20 mouse cellular contexts compared by ENCODE assay signal in the genomic region with DNA sequence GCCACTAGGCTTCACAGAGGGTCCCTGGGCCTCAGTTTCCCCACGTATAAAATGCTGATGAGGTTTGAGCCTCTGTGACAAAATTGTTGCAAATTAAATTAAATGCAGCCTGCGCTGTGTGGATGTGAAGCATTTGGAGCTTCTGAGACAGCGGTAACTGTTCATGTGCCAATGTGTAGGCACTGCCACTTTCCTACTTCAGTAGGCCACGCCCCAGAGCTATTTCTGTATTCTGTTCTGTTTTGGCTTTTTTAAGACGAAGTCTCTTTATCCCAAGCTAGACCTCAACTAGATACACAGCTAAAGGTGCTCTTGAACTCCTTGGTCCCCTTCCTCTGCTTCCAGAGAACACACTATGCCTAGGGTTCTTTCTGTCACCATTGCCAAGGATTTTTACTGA.
DNase-seq lines count a peak whose midpoint lies in the region; ATAC-seq and TF ChIP-seq lines count a peak whose summit lies in the region.
"Had no signal": no experiment of that assay in that cellular context is flagged by ENCODE, and none has a peak within 500 bp of the region (broad histone marks: within the 10 kb centered on the region; RNA-seq: fewer than 3 reads in every experiment).

No protein-coding gene starts in this region.

- H3K36me3 ChIP-seq in lung, postnatal 0 days (ENCODE audit: insufficient read depth, low read length): no peaks in the 10 kb centered on the region
- H3K36me3 ChIP-seq: embryonic facial prominence, embryonic 12.5 days; heart, embryonic 10.5 days; stomach, embryonic 15.5 days had no signal

- TF ChIP-seq EP300 in lung, postnatal 0 days (IDR thresholded peaks at IDR 0.05): no peak

- no peak overlapping the region for H3K9ac ChIP-seq in lung, postnatal 0 days (replicated peaks; ENCODE audit: low read depth)
- H3K9ac ChIP-seq: embryonic facial prominence, embryonic 12.5 days; stomach, embryonic 15.5 days had no signal

- H3K4me3 ChIP-seq in lung, postnatal 0 days (ENCODE audit: low read depth, low read length): no peak overlapping the region
- H3K4me3 ChIP-seq: embryonic facial prominence, embryonic 12.5 days; heart, embryonic 10.5 days; stomach, embryonic 15.5 days had no signal

- TF ChIP-seq CTCF in lung, postnatal 0 days (IDR thresholded peaks at IDR 0.05): no peak

- 87% methylated on average over 5 of the region's 5 CpGs for WGBS in lung, postnatal 0 days

- no peak for ATAC-seq in lung, postnatal 0 days
- ATAC-seq in megakaryocyte, adult 5-6 weeks (ENCODE audit: poor library complexity, severe bottlenecking): no peak
- ATAC-seq: activated CD4-positive, CD25-positive, alpha-beta regulatory T cell, adult 4 months; hindbrain, embryonic 16.5 days had no signal

- DNase-seq in right cerebral cortex, adult 18-20 months: peak; percentile 84
- no peak for DNase-seq in right cerebral cortex, postnatal 4 days
- peak; percentile 74 for DNase-seq in layer of hippocampus, adult 9-11 months
- DNase-seq in left cerebral cortex, postnatal 36 days (ENCODE audit: low spot score in 2 of 2): peak; percentile 63 to 69
- no peak for DNase-seq in lung, postnatal 0 days (ENCODE audit: low spot score)
- no peak for DNase-seq in gastrocnemius, adult 18-20 months (ENCODE audit: low spot score)
- DNase-seq: cerebellum, adult 11-12 months; heart, postnatal 36 days; kidney, adult 2 months; liver; lung, adult 2 months; midbrain, embryonic 14.5 days had no signal

- intact Hi-C loops in left cerebral cortex, postnatal 36 days (cut with DNase I): loop anchor here (2.0 kb wide), 1 partner anchor 164 kb away; no protein-coding TSS in a partner anchor

- H3K27ac ChIP-seq in lung, postnatal 0 days (ENCODE audit: low read length): no peak overlapping the region
- H3K27ac ChIP-seq: embryonic facial prominence, embryonic 12.5 days; macrophage; stomach, embryonic 15.5 days had no signal

- no peaks in the 10 kb centered on the region for H3K9me3 ChIP-seq in lung, postnatal 0 days (ENCODE audit: low read length)
- H3K9me3 ChIP-seq: embryonic facial prominence, embryonic 12.5 days; heart, embryonic 10.5 days; stomach, embryonic 15.5 days had no signal

- H3K4me1 ChIP-seq in lung, postnatal 0 days (ENCODE audit: insufficient read depth, low read depth, low read length): no peaks in the 10 kb centered on the region; the same call in 1 of the 2 replicates

- no peaks in the 10 kb centered on the region for H3K27me3 ChIP-seq in lung, postnatal 0 days (replicated peaks; ENCODE audit: insufficient read depth, low read length)
- H3K27me3 ChIP-seq: CH12.LX; embryonic facial prominence, embryonic 12.5 days; stomach, embryonic 15.5 days had no signal

- H3K4me2 ChIP-seq in lung, postnatal 0 days (replicated peaks; ENCODE audit: low read depth, low read length): no peak overlapping the region
- H3K4me2 ChIP-seq: embryonic facial prominence, embryonic 12.5 days; stomach, embryonic 15.5 days had no signal

Comparison
In these comparisons a context has a peak if more than half of its experiments do, and no peak if none do; other contexts are left out.
1. DNase-seq: peak in right cerebral cortex, adult 18-20 months (single experiment), layer of hippocampus, adult 9-11 months (single experiment) and left cerebral cortex, postnatal 36 days (2 of 2); none in right cerebral cortex, postnatal 4 days (single experiment), lung, postnatal 0 days (single experiment) and gastrocnemius, adult 18-20 months (single experiment).